Mouse (Mus musculus): ENCODE measurements at regions not wholly inside any gene's neighbourhood (a gene's known extent, or its start where the extent isn't known, plus 50 kb on each side); places are given as distances from the start of the nearest gene placed in this dataset.
A peak's percentile ranks its signal among the peaks of the same experiment; 100 is the strongest.

DNA sequence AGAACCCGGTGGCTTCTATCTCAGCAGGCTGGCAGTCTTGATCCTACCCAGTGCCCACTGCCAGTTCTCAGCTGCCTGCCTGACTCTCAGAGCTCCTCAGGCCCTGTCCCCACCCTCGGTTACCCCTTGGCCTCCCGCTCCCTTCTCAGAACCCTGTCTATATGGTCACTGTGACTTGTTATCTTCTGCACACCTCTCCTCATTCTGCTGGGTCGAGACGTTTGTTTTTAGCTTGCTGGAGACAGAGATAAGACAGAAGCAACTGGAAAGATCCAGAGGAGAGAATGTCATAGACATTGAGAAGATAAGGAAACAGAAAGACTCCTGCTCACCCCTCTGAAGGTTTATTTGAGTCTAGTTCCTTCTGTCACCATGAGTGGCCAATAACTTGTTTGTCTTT lies 53.8 kb upstream of the Phc1 start:
- no peak overlapping the region for H3K4me3 ChIP-seq (ENCODE audit: insufficient read depth, low read depth, low read length)
- TF ChIP-seq CTCF (IDR thresholded peaks at IDR 0.05; ENCODE audit: insufficient read depth, low read depth, low read length) (no peak), POLR2A (IDR thresholded peaks at IDR 0.05; ENCODE audit: insufficient read depth, low read depth, low read length) (no peak)
- 87% methylated on average over 5 of the region's 5 CpGs for WGBS
- H3K27ac ChIP-seq (ENCODE audit: insufficient read depth, low read depth, low read length): no peak overlapping the region
- H3K4me1 ChIP-seq (ENCODE audit: control insufficient read depth, insufficient read depth, low read length): peaks cover 4% of the 10 kb centered on the region

DNA sequence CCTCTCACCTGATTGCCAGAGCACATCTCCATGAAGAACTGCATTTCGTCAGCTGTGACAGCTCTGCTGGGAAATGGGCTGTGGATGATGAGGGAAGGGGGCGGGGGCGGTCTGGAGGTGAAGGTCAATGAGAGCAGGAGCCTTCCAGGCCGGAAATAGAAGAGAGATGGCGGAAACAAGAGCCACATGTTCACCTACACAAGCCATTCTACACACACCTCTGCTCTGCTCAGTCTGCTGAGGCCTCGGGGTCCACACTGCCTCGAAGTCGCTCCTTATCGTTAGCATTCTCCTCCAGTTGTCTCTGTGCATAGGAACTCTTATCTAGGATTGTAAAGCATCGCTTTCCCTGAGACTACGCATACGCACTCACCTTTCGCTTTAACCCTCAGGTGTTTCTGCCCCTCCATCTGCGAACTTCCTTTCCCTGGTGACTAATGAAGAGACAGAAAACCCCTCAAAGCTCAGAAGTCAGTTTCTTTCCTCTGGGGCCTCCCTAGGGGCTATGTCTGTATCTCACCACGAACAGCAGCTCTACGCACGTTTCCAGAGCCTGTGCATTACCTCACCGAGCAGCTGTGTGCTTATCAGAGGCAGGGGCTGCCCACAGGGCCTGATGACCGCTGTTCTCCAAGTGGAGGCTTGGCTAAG lies 53.0 kb upstream of the Phc1 start:
- no peak overlapping the region for H3K27ac ChIP-seq (ENCODE audit: insufficient read depth, low read depth, low read length)
- H3K4me3 ChIP-seq (ENCODE audit: insufficient read depth, low read depth, low read length): no peak overlapping the region
- 89% methylated on average over 19 of the region's 19 CpGs for WGBS
- H3K4me1 ChIP-seq (ENCODE audit: control insufficient read depth, insufficient read depth, low read length): peaks cover 4% of the 10 kb centered on the region
- TF ChIP-seq POLR2A (IDR thresholded peaks at IDR 0.05; ENCODE audit: insufficient read depth, low read depth, low read length): no peak
- no peak for TF ChIP-seq CTCF (IDR thresholded peaks at IDR 0.05; ENCODE audit: insufficient read depth, low read depth, low read length)

DNA sequence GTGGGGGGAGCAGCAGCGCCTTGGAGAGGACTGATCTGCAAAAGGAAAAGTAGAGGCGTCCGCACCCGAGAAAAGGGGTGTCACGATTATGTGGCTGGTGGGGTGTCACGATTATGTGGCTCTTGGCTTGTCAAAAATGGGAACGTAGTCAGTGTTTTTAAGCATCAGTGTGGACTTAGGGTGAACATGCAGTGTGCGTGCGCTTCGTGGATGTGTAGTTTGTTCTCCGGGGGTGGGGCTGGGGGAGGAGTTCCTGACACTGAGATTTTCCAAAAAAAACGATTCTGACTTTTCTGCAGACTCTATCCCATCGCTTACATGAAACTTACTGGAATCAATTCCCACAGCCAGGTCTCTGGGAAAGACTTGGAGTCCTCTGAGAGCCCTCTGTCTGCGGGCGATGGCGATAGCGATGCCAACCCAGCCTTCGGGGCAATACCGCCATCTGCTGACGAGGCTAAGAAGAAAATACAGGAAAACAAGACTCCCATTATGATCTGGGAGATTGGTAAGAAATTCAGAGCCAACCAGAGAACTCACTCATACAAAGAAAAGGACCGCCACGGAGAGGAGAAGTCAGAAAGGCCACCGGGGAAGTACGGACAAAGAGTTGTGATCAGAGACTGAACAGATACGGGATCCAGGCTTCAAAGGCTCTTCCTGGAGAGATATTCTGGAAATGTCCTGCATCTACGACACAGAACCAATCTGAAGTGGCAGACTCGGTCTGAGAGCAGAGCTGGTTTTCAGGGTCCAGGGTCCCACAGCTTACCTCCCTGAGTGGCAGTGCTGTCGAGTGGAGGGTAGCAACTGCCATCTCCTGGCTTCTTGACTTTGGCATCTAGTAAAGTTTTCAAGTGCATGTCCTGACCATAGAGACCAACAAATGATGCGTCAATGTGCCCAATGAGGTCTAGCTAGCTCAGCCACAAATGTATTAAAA lies 51.6 kb upstream of the Phc1 start:
- TF ChIP-seq POLR2A (IDR thresholded peaks at IDR 0.05; ENCODE audit: insufficient read depth, low read depth, low read length) (no peak), CTCF (IDR thresholded peaks at IDR 0.05; ENCODE audit: insufficient read depth, low read depth, low read length) (peak; percentile 66)
- Histone ChIP-seq H3K27ac (ENCODE audit: insufficient read depth, low read depth, low read length) (no peak overlapping the region), H3K4me3 (ENCODE audit: insufficient read depth, low read depth, low read length) (peak overlapping the region; percentile 21; the same call in 1 of the 2 replicates), H3K4me1 (ENCODE audit: control insufficient read depth, insufficient read depth, low read length) (peaks cover 4% of the 10 kb centered on the region)
- 26% methylated on average over 29 of the region's 29 CpGs for WGBS

DNA sequence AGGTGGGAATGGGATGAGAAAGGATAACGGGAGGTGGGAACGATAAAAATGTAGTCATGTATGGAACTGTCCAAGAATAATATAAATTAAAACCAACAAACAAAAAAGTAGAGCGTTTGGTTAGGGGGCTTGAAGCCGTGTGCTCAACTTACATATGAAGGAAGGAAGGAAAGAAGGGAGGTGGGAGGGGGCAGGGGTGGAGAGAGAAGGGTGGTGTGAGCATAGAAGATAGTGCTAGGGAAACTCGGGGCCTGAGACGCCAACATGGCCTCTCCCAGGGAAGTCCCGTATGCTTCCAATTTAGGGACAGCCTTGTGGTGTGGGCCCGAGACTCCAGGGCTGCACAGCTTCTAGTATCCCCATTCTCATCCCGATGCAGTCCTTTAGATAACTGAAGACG lies 50.8 kb upstream of the Phc1 start:
- peaks cover 4% of the 10 kb centered on the region for H3K4me1 ChIP-seq (ENCODE audit: control insufficient read depth, insufficient read depth, low read length)
- no peak overlapping the region for H3K4me3 ChIP-seq (ENCODE audit: insufficient read depth, low read depth, low read length)
- H3K27ac ChIP-seq (ENCODE audit: insufficient read depth, low read depth, low read length): no peak overlapping the region
- 87% methylated on average over 10 of the region's 10 CpGs for WGBS
- TF ChIP-seq POLR2A (IDR thresholded peaks at IDR 0.05; ENCODE audit: insufficient read depth, low read depth, low read length) (no peak), CTCF (IDR thresholded peaks at IDR 0.05; ENCODE audit: insufficient read depth, low read depth, low read length) (no peak)

DNA sequence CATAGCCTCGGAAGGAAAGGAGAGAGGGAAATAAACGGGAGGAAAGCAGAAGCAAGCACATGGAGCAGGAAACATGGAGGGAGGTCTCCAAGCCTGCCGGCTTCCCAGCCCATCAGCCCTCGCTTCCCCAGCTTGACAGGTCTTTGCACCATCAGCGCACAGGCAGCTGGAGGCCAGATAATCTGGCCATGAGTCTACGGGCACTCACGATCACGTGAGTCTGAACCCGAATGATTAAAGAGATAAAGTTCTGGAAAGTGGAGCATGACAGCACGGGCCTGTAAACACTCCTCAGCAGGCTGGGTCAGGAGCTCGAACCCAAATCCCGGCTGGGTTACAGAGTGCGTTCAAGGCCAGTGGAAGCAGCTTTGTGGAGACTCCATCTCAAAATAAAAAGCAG lies 50.4 kb upstream of the Phc1 start:
- TF ChIP-seq CTCF (IDR thresholded peaks at IDR 0.05; ENCODE audit: insufficient read depth, low read depth, low read length): no peak
- TF ChIP-seq POLR2A (IDR thresholded peaks at IDR 0.05; ENCODE audit: insufficient read depth, low read depth, low read length): no peak

More for the DNA sequence above, 50.4 kb upstream of the Phc1 start:
- 87% methylated on average over 13 of the region's 13 CpGs for WGBS
- Histone ChIP-seq H3K27ac (ENCODE audit: insufficient read depth, low read depth, low read length) (no peak overlapping the region), H3K4me3 (ENCODE audit: insufficient read depth, low read depth, low read length) (no peak overlapping the region), H3K4me1 (ENCODE audit: control insufficient read depth, insufficient read depth, low read length) (peaks cover 4% of the 10 kb centered on the region)
